Mouse (Mus musculus) frontal cortex, adult (tissue): ENCODE data around the gene Mrps25.

Experiments used
- ATAC-seq: cut with Nextera tagmentation; 2 replicates; pipeline ENCODE4 v1.9.2; 2017; ENCODE audit warnings: mild to moderate bottlenecking, moderate library complexity, mixed read lengths; ENCODE audit not compliant: low TSS enrichment

Mrps25 gene

GRCm38 (mm10) chr6:92183621-92184131 lies at the start of gene Mrps25:
TSS of gene Mrps25 (minus strand) at chr6:92184033.
- ATAC-seq, result peak; percentile 97

- ATAC-seq, result no peak
Measured at GRCm38 (mm10) chr6:92231762-92232161, 47.9 kb upstream of the Mrps25 start.

- no peak for ATAC-seq
Measured at GRCm38 (mm10) chr6:92231356-92231755, 47.5 kb upstream of the Mrps25 start.

GRCm38 (mm10) chr6:92229586-92229985 lies 45.8 kb upstream of the Mrps25 start:
- no peak for ATAC-seq

- no peak for ATAC-seq
Measured at GRCm38 (mm10) chr6:92229103-92229502, 45.3 kb upstream of the Mrps25 start.

- peak; percentile 76 for ATAC-seq
Measured at GRCm38 (mm10) chr6:92224981-92225380, 41.1 kb upstream of the Mrps25 start.

- ATAC-seq, result no peak
Measured at GRCm38 (mm10) chr6:92222021-92222420, 38.2 kb upstream of the Mrps25 start.

- no peak for ATAC-seq
Measured at GRCm38 (mm10) chr6:92221604-92222003, 37.8 kb upstream of the Mrps25 start.

GRCm38 (mm10) chr6:92219445-92219844 lies 35.6 kb upstream of the Mrps25 start:
- no peak for ATAC-seq

- peak; percentile 98 for ATAC-seq
Measured at GRCm38 (mm10) chr6:92214773-92215449, 31.1 kb upstream of the Mrps25 start, which contains the start of gene Rbsn. TSS of gene Rbsn (minus strand) at chr6:92214925.

- peak; percentile 91 for ATAC-seq
Measured at GRCm38 (mm10) chr6:92214055-92214772, 30.4 kb upstream of the Mrps25 start.

GRCm38 (mm10) chr6:92199414-92199813 lies 15.6 kb upstream of the Mrps25 start:
- no peak for ATAC-seq

GRCm38 (mm10) chr6:92184178-92184577 lies 345 bp upstream of the Mrps25 start:
- ATAC-seq, result peak; percentile 38

- no peak for ATAC-seq
Measured at GRCm38 (mm10) chr6:92176450-92176849, 7.4 kb downstream of the Mrps25 start.

- ATAC-seq, result no peak
Measured at GRCm38 (mm10) chr6:92162724-92163123, 21.1 kb downstream of the Mrps25 start.

GRCm38 (mm10) chr6:92158801-92159200 lies 25.0 kb downstream of the Mrps25 start:
- no peak for ATAC-seq

- ATAC-seq, result no peak
Measured at GRCm38 (mm10) chr6:92153774-92154173, 30.1 kb downstream of the Mrps25 start.

- no peak for ATAC-seq
Measured at GRCm38 (mm10) chr6:92145881-92146280, 38.0 kb downstream of the Mrps25 start.

- peak; percentile 72 for ATAC-seq
Measured at GRCm38 (mm10) chr6:92136356-92136755, 47.5 kb downstream of the Mrps25 start.

GRCm38 (mm10) chr6:92133617-92134016 lies 50.2 kb downstream of the Mrps25 start:
- ATAC-seq, result peak; percentile 77

- no peak for ATAC-seq
Measured at GRCm38 (mm10) chr6:92132021-92132911, 51.6 kb downstream of the Mrps25 start.

- ATAC-seq, result no peak
Measured at GRCm38 (mm10) chr6:92131456-92131855, 52.4 kb downstream of the Mrps25 start.
